Mouse (Mus musculus) gastrocnemius, postnatal 4 days (tissue): ENCODE results near the gene Chmp2b. TPM values are rescaled to one million over a fixed set of nuclear protein-coding genes. Genes with fewer than 3 reads are reported as not detected.

Experiments used
- DNase-seq, 2 experiments: peaks; one replicate each; pipeline ENCODE4 v3.0.0; 2021 to 2022; ENCODE audit warnings: low spot score in 2 of 2, mixed read lengths in 2 of 2
- total RNA-seq, 2 experiments: library from RNA; stranded (reverse); gene quantifications; 2 replicates each; pipeline ENCODE4 v1.2.3; 2021

Gene Chmp2b
- total RNA-seq, 2 experiments from 2014 or later = 42.5 to 44.0 TPM

- DNase-seq = no peak
Measured at GRCm38 (mm10) chr16:65529589-65529988, 32.9 kb downstream of the Chmp2b start.

- DNase-seq = no peak
Measured at GRCm38 (mm10) chr16:65526695-65527094, 35.8 kb downstream of the Chmp2b start.

GRCm38 (mm10) chr16:65526004-65526403 is 36.5 kb downstream of the Chmp2b start:
- DNase-seq = no peak

DNA sequence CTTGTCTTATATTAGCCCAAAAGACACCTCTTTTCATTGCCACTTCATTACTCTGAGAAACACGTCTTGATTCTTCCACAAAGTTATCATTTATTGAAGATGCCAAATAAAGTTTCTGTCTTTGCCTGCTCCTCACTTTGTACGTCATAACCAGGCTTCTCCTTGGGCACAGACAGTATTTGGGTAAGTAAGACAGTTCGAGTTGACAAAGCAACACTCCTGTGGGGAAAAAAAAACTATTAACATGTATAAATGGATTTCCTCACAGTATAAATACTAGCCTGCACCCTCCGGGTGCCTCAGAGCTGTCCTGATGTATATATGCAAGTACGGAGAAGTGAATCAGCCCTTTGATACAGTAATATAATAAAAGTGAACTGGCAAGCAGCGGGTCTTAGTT is 42.3 kb downstream of the Chmp2b start, which contains the start of gene Pou1f1:
Gene Pou1f1, plus strand, starts transcription at position 301 of the 400 bp plus-strand sequence.
- DNase-seq = no peak

DNA sequence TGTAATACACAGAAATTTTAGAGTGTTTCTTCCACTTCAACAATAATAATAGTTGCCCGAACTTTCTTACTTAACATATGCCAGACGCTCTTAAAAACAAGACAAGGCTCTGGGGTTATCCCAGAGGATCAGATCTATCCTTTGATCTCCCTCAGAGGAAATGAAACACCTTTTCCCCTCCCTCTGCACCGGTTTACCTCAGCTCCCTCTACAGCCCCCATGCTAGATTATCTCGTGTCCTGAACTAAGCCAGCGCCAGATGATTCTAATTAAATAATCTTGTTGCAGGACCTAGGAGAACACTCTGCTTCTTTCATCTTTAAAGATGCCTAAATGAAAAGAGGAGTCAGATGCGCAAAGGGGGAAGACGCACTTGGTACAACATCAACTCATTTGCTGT is 48.3 kb downstream of the Chmp2b start:
- DNase-seq = no peak

DNA sequence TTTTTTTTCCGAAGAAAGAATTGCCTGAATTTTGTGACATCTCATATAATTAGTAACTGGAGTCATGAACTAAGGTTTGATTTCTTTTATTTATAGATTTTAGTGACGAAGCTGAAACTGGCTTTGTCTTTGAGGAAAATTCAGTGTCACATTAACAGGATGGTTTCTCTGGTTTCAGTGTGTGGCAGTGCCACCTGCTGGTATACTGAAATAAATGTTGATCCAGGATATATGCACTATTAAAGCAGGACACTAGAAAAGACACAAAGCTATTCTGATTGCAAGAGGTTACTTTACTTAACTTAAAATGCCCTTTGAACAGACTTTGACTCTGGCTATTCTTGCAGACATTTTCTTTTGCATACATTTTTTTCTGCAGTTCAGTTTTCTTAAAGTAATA is 65.5 kb downstream of the Chmp2b start:
- DNase-seq = peak in 1 of 2 experiments; percentile 10

DNA sequence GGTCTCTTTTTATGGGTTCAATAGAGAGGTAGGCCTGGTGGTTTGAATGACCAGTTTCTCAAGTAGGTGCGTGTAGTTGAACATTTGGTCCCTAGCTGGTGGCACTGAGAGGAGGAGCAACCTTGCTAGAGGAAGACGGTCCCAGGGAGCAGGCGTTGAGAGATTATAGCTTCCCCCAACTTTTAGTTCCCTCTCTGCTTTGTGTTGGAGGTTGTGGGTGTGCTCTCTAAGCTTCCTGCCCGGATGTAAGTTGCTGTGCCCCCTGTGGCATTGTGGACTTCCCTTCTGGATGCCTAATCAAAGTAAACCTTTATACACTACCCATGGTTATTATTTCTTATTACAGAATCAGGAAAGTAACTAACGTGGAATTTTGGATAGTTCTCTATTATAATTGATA is 66.5 kb downstream of the Chmp2b start:
- no peak for DNase-seq

Other genes with a start within 250 kb of the Chmp2b start
- not detected for gene Pou1f1, start 42.2 kb downstream of the Chmp2b start, total RNA-seq